Mouse (Mus musculus): ENCODE measurements around the gene Upk2.
"Not testable (repeated sequence)": the region's sequence is repeated elsewhere in the genome, so short reads cannot be mapped to it uniquely, and the experiment has no call there.

The Upk2 gene

GRCm38 (mm10) chr9:44461950-44462349 lies 7.2 kb upstream of the Upk2 start:
- no peak for DNase-seq (ENCODE audit: low spot score)

- peak; percentile 16 for DNase-seq (ENCODE audit: low spot score)
Observed at GRCm38 (mm10) chr9:44457035-44457742, 2.4 kb upstream of the Upk2 start.

GRCm38 (mm10) chr9:44454132-44454890 lies 465 bp downstream of the Upk2 start:
- peak; percentile 83 for DNase-seq (ENCODE audit: low spot score)

GRCm38 (mm10) chr9:44450387-44450786 lies 4.4 kb downstream of the Upk2 start:
- no peak for DNase-seq (ENCODE audit: low spot score)

- not testable (repeated sequence) for DNase-seq (ENCODE audit: low spot score)
Observed at GRCm38 (mm10) chr9:44444402-44445025, 10.3 kb downstream of the Upk2 start.

GRCm38 (mm10) chr9:44440961-44441360 lies 13.8 kb downstream of the Upk2 start, which contains the start of gene Foxr1:
TSS of gene Foxr1 (minus strand) at chr9:44441136.
- DNase-seq (ENCODE audit: low spot score): no peak

- no peak for DNase-seq (ENCODE audit: low spot score)
Observed at GRCm38 (mm10) chr9:44435747-44436146, 19.0 kb downstream of the Upk2 start.

GRCm38 (mm10) chr9:44432577-44433185 lies 22.1 kb downstream of the Upk2 start:
- DNase-seq (ENCODE audit: low spot score): no peak

GRCm38 (mm10) chr9:44423576-44423975 lies 31.2 kb downstream of the Upk2 start:
- no peak for DNase-seq (ENCODE audit: low spot score)

GRCm38 (mm10) chr9:44420280-44420898 lies 34.4 kb downstream of the Upk2 start:
- DNase-seq (ENCODE audit: low spot score): no peak

GRCm38 (mm10) chr9:44419730-44420129 lies 35.0 kb downstream of the Upk2 start:
- DNase-seq (ENCODE audit: low spot score): not testable (repeated sequence)

- DNase-seq (ENCODE audit: low spot score): no peak
Observed at GRCm38 (mm10) chr9:44418519-44419385, 36.0 kb downstream of the Upk2 start, which contains the start of gene Ccdc84. TSS of gene Ccdc84 (minus strand) at chr9:44418569.

- peak; percentile 94 for DNase-seq (ENCODE audit: low spot score)
Observed at GRCm38 (mm10) chr9:44417892-44418363, 36.8 kb downstream of the Upk2 start.

GRCm38 (mm10) chr9:44417156-44417891 lies 37.5 kb downstream of the Upk2 start:
- peak; percentile 28 for DNase-seq (ENCODE audit: low spot score)

- DNase-seq (ENCODE audit: low spot score): no peak
Observed at GRCm38 (mm10) chr9:44412781-44413180, 42.0 kb downstream of the Upk2 start.

GRCm38 (mm10) chr9:44412306-44412705 lies 42.5 kb downstream of the Upk2 start:
- DNase-seq (ENCODE audit: low spot score): no peak

- DNase-seq (ENCODE audit: low spot score): no peak
Observed at GRCm38 (mm10) chr9:44411601-44412130, 43.1 kb downstream of the Upk2 start.

- DNase-seq (ENCODE audit: low spot score): no peak
Observed at GRCm38 (mm10) chr9:44410647-44411336, 44.0 kb downstream of the Upk2 start.

GRCm38 (mm10) chr9:44408693-44409092 lies 46.1 kb downstream of the Upk2 start:
- not testable (repeated sequence) for DNase-seq (ENCODE audit: low spot score)
